Mouse (Mus musculus) right cerebral cortex, postnatal 25 days (tissue): ENCODE measurements at regions not wholly inside any gene's neighbourhood (a gene's known extent, or its start where the extent isn't known, plus 50 kb on each side); places are given as distances from the start of the nearest gene placed in this dataset.

Experiments used
- DNase-seq: peaks from one replicate; pipeline ENCODE4 v3.0.0; 2022

- DNase-seq = peak; percentile 42
Observed at GRCm38 (mm10) chr14:8935121-8935520, 269.1 kb upstream of the 4930452B06Rik start.
